Mouse (Mus musculus) CD4-positive helper T cell, adult 2 months (primary cell): Measurements from ENCODE around the gene Polr3h.
"Not testable (repeated sequence)": the region's sequence is repeated elsewhere in the genome, so short reads cannot be mapped to it uniquely, and the experiment has no call there.

Experiments used
- DNase-seq: peaks from one replicate; pipeline ENCODE4 v3.0.0-alpha.2; 2012; ENCODE audit warnings: low read depth, missing footprints, low spot score

Gene Polr3h

GRCm38 (mm10) chr15:81925760-81926445 is at the start of gene Polr3h:
TSS of gene Polr3h (minus strand) at chr15:81926240.
- DNase-seq: peak; percentile 97

GRCm38 (mm10) chr15:81975156-81975555 is 49.1 kb upstream of the Polr3h start:
- not testable (repeated sequence) for DNase-seq

GRCm38 (mm10) chr15:81970498-81970897 is 44.5 kb upstream of the Polr3h start:
- DNase-seq: not testable (repeated sequence)

- DNase-seq: not testable (repeated sequence)
Measured at GRCm38 (mm10) chr15:81969635-81970034, 43.6 kb upstream of the Polr3h start.

- DNase-seq: peak; percentile 36
Measured at GRCm38 (mm10) chr15:81969173-81969572, 43.1 kb upstream of the Polr3h start.

- DNase-seq: peak; percentile 28
Measured at GRCm38 (mm10) chr15:81968447-81968846, 42.4 kb upstream of the Polr3h start.

- DNase-seq: no peak
Measured at GRCm38 (mm10) chr15:81967821-81968220, 41.8 kb upstream of the Polr3h start.

- no peak for DNase-seq
Measured at GRCm38 (mm10) chr15:81966062-81966829, 40.2 kb upstream of the Polr3h start.

GRCm38 (mm10) chr15:81964980-81965545 is 39.0 kb upstream of the Polr3h start:
- no peak for DNase-seq

GRCm38 (mm10) chr15:81964262-81964661 is 38.2 kb upstream of the Polr3h start:
- DNase-seq: no peak

- DNase-seq: no peak
Measured at GRCm38 (mm10) chr15:81961078-81961451, 35.0 kb upstream of the Polr3h start.

GRCm38 (mm10) chr15:81960171-81961077 is 34.4 kb upstream of the Polr3h start, which contains the start of gene Pmm1:
TSS of gene Pmm1 (minus strand) at chr15:81960930.
- DNase-seq: peak; percentile 98

- DNase-seq: no peak
Measured at GRCm38 (mm10) chr15:81958906-81959305, 32.9 kb upstream of the Polr3h start.

GRCm38 (mm10) chr15:81957598-81957997 is 31.6 kb upstream of the Polr3h start:
- DNase-seq: no peak

GRCm38 (mm10) chr15:81956457-81956856 is 30.4 kb upstream of the Polr3h start:
- DNase-seq: peak; percentile 67

- no peak for DNase-seq
Measured at GRCm38 (mm10) chr15:81955414-81955813, 29.4 kb upstream of the Polr3h start.

- DNase-seq: no peak
Measured at GRCm38 (mm10) chr15:81954716-81955115, 28.7 kb upstream of the Polr3h start.

- DNase-seq: no peak
Measured at GRCm38 (mm10) chr15:81954151-81954583, 28.1 kb upstream of the Polr3h start.

- no peak for DNase-seq
Measured at GRCm38 (mm10) chr15:81952310-81952709, 26.3 kb upstream of the Polr3h start.

GRCm38 (mm10) chr15:81951159-81951558 is 25.1 kb upstream of the Polr3h start:
- no peak for DNase-seq

GRCm38 (mm10) chr15:81950716-81951115 is 24.7 kb upstream of the Polr3h start:
- DNase-seq: no peak
